Mouse (Mus musculus): ENCODE measurements at regions not wholly inside any gene's neighbourhood (a gene's known extent, or its start where the extent isn't known, plus 50 kb on each side); places are given as distances from the start of the nearest gene placed in this dataset.

GRCm38 (mm10) chr16:51315608-51316007 is 715.4 kb upstream of the Cblb start:
- ChIA-PET POLR2A (no interaction called here), CTCF (interaction anchor here in 1 of 4 experiments (0.6 kb wide), 1 partner anchor 28 kb away, joined by 5 read pairs; no protein-coding TSS in a partner anchor)

- ChIA-PET CTCF (no interaction called here), POLR2A (no interaction called here)
Measured at GRCm38 (mm10) chr16:51332262-51332661, 698.8 kb upstream of the Cblb start.

GRCm38 (mm10) chr16:51334972-51335371 is 696.1 kb upstream of the Cblb start:
- ChIA-PET CTCF (no interaction called here), POLR2A (interaction anchor here in 1 of 4 experiments (0.9 kb wide), 1 partner anchor 56 kb away, joined by 6 read pairs; no protein-coding TSS in a partner anchor)

DNA sequence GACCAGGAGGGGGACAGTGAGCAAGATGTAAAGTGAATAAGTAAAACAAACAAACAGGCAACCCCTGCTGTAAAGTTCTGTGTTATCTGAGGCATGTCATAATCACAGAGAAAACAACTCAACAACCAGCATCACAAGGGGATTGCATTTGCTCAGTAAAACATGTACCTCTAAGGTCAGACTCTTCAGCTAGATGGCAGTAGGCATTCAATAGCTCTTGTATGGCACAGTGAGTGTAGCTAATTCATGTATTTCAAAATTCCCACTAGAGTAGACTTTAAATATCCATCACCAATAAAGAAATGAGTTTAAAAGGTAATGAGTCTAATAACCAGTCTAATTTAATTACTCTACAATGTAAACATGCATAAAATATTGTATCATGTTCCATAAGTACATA is 683.9 kb upstream of the Cblb start:
- ChIA-PET POLR2A (no interaction called here), CTCF (no interaction called here)

- ChIA-PET CTCF (no interaction called here), POLR2A (no interaction called here)
Measured at GRCm38 (mm10) chr16:51352151-51352550, 678.9 kb upstream of the Cblb start.

DNA sequence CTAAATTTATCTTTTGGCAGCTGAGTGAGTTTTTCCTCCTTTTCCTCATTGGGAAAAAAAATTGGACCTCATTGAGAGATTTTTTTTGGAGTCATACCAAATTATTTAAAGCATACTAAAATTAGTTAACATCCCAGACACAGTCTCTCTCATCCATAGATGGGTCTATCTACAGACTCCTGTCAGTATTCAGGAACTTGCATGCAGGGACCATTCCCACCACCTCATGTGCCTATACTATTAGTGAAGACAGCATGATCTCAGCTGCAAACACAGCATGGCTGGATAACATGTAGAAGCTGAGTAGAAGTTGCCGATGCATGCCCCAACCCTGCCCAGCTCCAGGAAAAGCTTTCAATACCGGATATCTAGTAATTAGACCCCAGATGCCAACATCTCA is 677.2 kb upstream of the Cblb start:
- ChIA-PET POLR2A (no interaction called here), CTCF (no interaction called here)

- ChIA-PET CTCF (no interaction called here), POLR2A (no interaction called here)
Measured at GRCm38 (mm10) chr16:51370070-51370469, 661.0 kb upstream of the Cblb start.

GRCm38 (mm10) chr16:51386456-51386855 is 644.6 kb upstream of the Cblb start:
- CTCF ChIA-PET: no interaction called here
- POLR2A ChIA-PET: no interaction called here

GRCm38 (mm10) chr16:51387498-51387897 is 643.5 kb upstream of the Cblb start:
- ChIA-PET POLR2A (no interaction called here), CTCF (interaction anchor here in 1 of 4 experiments (0.6 kb wide), 1 partner anchor 461 kb away, joined by 3 read pairs; no protein-coding TSS in a partner anchor)

GRCm38 (mm10) chr16:51393871-51394270 is 637.2 kb upstream of the Cblb start:
- POLR2A ChIA-PET: no interaction called here
- CTCF ChIA-PET: no interaction called here
